In genomic region chr14:97088863-97089262, GRCm38 (mm10) we compare ENCODE assay signal across 22 mouse cellular contexts.
"Had no signal": no experiment of that assay in that cellular context is flagged by ENCODE, and none has a peak within 500 bp of the region (broad histone marks: within the 10 kb centered on the region; RNA-seq: fewer than 3 reads in every experiment).

No protein-coding gene starts in this region.

- DNase-seq: heart, postnatal 10 days; heart, postnatal 14 days; heart, postnatal 36 days; heart, postnatal 4 days; kidney, adult 11 months; kidney, adult 18-20 months; kidney, adult 2 months; kidney, adult 8-10 months; kidney, adult 9 months; kidney, postnatal 10 days; kidney, postnatal 14 days; kidney, postnatal 25 days; kidney, postnatal 36 days; kidney, postnatal 4 days; layer of hippocampus, adult 9-11 months; layer of hippocampus, postnatal 36 days had no signal

- ATAC-seq: hindbrain, embryonic 16.5 days; hindbrain, postnatal 0 days; inflammation-experienced regulatory T-cells, adult 6 months; intestine, embryonic 15.5 days; intestine, embryonic 16.5 days; intestine, postnatal 0 days had no signal
